Mouse (Mus musculus): ENCODE results near the gene Fgfr2. TPM values are rescaled to one million over a fixed set of nuclear protein-coding genes. Genes with fewer than 3 reads are reported as not detected.

The Fgfr2 gene
- not detected for polyA plus RNA-seq (2017; shearing (Covaris generic))

GRCm38 (mm10) chr7:133123244-133123998, at the start of gene Fgfr2:
Gene Fgfr2 (minus strand): TSS chr7:133123350.

GRCm38 (mm10) chr7:133123999-133124700, 1.0 kb upstream of the Fgfr2 start, which contains the start of gene Ctbp2:
Gene Ctbp2 (minus strand): TSS chr7:133124354.

GRCm38 (mm10) chr7:132930850-132931559, 192.1 kb downstream of the Fgfr2 start, which contains the start of gene Zranb1:
Gene Zranb1 (plus strand): TSS chr7:132931142.

GRCm38 (mm10) chr7:132859042-132859958, 263.9 kb downstream of the Fgfr2 start, which contains the start of gene Abraxas2:
Gene Abraxas2 (plus strand): TSS chr7:132859225.

GRCm38 (mm10) chr7:132852173-132852844, 270.8 kb downstream of the Fgfr2 start, which contains the start of gene Eef1akmt2:
Gene Eef1akmt2 (minus strand): TSS chr7:132852673.

GRCm38 (mm10) chr7:132813416-132814088, 309.6 kb downstream of the Fgfr2 start, which contains the start of gene Fam53b:
Gene Fam53b (minus strand): TSS chr7:132813886.

GRCm38 (mm10) chr7:132610468-132611318, 512.5 kb downstream of the Fgfr2 start, which contains the start of gene Lhpp:
Gene Lhpp (plus strand): TSS chr7:132610638.

GRCm38 (mm10) chr7:132599071-132599975, 523.8 kb downstream of the Fgfr2 start, which contains the start of gene Nkx1-2:
Gene Nkx1-2 (minus strand): TSS chr7:132599637.

GRCm38 (mm10) chr7:132576116-132576650, 547.0 kb downstream of the Fgfr2 start, which contains the start of gene Oat:
Gene Oat (minus strand): TSS chr7:132576398.

GRCm38 (mm10) chr7:132317036-132317541, 806.1 kb downstream of the Fgfr2 start, which contains the start of gene Chst15:
Gene Chst15 (minus strand): TSS chr7:132317228.

GRCm38 (mm10) chr7:132154368-132154961, 968.7 kb downstream of the Fgfr2 start, which contains the start of gene Cpxm2:
Gene Cpxm2 (minus strand): TSS chr7:132154739.

GRCm38 (mm10) chr7:131966023-131966915, 1156.9 kb downstream of the Fgfr2 start, which contains the start of gene Gpr26:
Gene Gpr26 (plus strand): TSS chr7:131966460.

GRCm38 (mm10) chr7:131559986-131560696, 1563.0 kb downstream of the Fgfr2 start, which contains the start of gene Bub3:
Gene Bub3 (plus strand): TSS chr7:131560222.

GRCm38 (mm10) chr7:131548473-131548872, 1574.7 kb downstream of the Fgfr2 start, which contains the start of gene Hmx2:
Gene Hmx2 (plus strand): TSS chr7:131548773.

All from CD4-positive, CD25-positive, alpha-beta regulatory T cell, adult 9 weeks (primary cell).